Mouse (Mus musculus) megakaryocyte, adult 5-6 weeks (primary cell): ENCODE data around the gene Katna1. TPM values are rescaled to one million over a fixed set of nuclear protein-coding genes. Genes with fewer than 3 reads are reported as not detected.

ENCODE experiments used
- ATAC-seq: 2 replicates; pipeline ENCODE4 v1.8.0; 2016; ENCODE audit warnings: mild to moderate bottlenecking, inconsistent platforms; ENCODE audit not compliant: poor library complexity, severe bottlenecking
- total RNA-seq, 2 experiments: library from RNA; stranded (forward) in 1 of 2; stranded (reverse) in 1 of 2; fragments of 153-499, 151-499 nt in 1 of 2; fragments of 221-1000, 200-1000 nt in 1 of 2; gene quantifications; 2 replicates each; pipeline versions ENCODE4 v1.2.3 to v1.2.4; 2015 to 2017

Gene Katna1
- total RNA-seq, 2 experiments from 2014 or later, result 48.8 to 90.5 TPM

- ATAC-seq, result no peak
Observed at GRCm38 (mm10) chr10:7778361-7778760, 52.6 kb downstream of the Katna1 start.

- no peak for ATAC-seq
Observed at GRCm38 (mm10) chr10:7779751-7780237, 54.0 kb downstream of the Katna1 start.

GRCm38 (mm10) chr10:7780238-7781176 is 54.7 kb downstream of the Katna1 start:
- peak; percentile 99 for ATAC-seq

DNA sequence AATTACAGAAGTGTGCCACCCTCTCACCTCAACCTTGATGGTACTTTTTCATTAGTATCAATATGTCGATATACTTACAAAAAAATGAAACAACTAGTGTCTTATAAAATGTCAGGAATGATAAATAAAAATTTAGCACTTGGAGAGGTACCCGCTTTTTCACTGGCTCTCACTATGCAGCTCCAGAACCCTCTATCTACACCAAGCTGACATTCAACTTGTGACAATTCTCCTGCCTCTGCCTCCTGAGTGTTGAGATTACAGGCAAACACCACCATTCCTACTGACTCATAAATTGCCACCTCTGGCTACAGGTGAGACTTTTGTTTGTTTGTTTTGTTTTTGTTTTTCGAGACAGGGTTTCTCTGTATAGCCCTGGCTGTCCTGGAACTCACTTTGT is 55.4 kb downstream of the Katna1 start:
- ATAC-seq, result 0 out of 2 replicates have a peak, but pooled peaks have one; percentile 4

GRCm38 (mm10) chr10:7787319-7787718 is 61.5 kb downstream of the Katna1 start:
- no peak for ATAC-seq

- peak; percentile 25; the same call in 1 of the 2 replicates for ATAC-seq
Observed at GRCm38 (mm10) chr10:7792254-7792750, 66.5 kb downstream of the Katna1 start.

- peak; percentile 100 for ATAC-seq
Observed at GRCm38 (mm10) chr10:7792751-7793385, 67.1 kb downstream of the Katna1 start, which contains the start of the genes Ginm1 and Ppil4. TSS of gene Ginm1 (minus strand) at chr10:7792824. TSS of gene Ppil4 (plus strand) at chr10:7792891.

GRCm38 (mm10) chr10:7801258-7801657 is 75.5 kb downstream of the Katna1 start:
- no peak for ATAC-seq

- peak; percentile 80 for ATAC-seq
Observed at GRCm38 (mm10) chr10:7802519-7803140, 76.8 kb downstream of the Katna1 start.

- peak; percentile 87 for ATAC-seq
Observed at GRCm38 (mm10) chr10:7809937-7810336, 84.1 kb downstream of the Katna1 start.

Other genes starting within 250 kb of the Katna1 start
- gene Lrp11, start 136.2 kb upstream of the Katna1 start, total RNA-seq (2015), result 0.13 and 0.27 TPM in 2 replicates
- gene Lrp11, start 136.2 kb upstream of the Katna1 start, total RNA-seq (2017), result 0.26 and 2.2 TPM in 2 replicates
- 12.3 and 20.3 TPM in 2 replicates for gene Nup43, start 58.5 kb upstream of the Katna1 start, total RNA-seq (2015)
- 9.9 and 10.1 TPM in 2 replicates for gene Nup43, start 58.5 kb upstream of the Katna1 start, total RNA-seq (2017)
- gene Pcmt1, start 44.9 kb upstream of the Katna1 start, total RNA-seq (2015), result 73.3 and 73.6 TPM in 2 replicates
- gene Pcmt1, start 44.9 kb upstream of the Katna1 start, total RNA-seq (2017), result 49.9 and 66.4 TPM in 2 replicates
- 20.1 and 20.2 TPM in 2 replicates for gene Lats1, start 44.8 kb upstream of the Katna1 start, total RNA-seq (2015)
- 12.6 and 16.4 TPM in 2 replicates for gene Lats1, start 44.8 kb upstream of the Katna1 start, total RNA-seq (2017)
- gene Ginm1, start 66.8 kb downstream of the Katna1 start, total RNA-seq (2015), result 47.8 and 54.0 TPM in 2 replicates
- 58.8 and 74.6 TPM in 2 replicates for gene Ginm1, start 66.8 kb downstream of the Katna1 start, total RNA-seq (2017)
- 36.4 and 39.4 TPM in 2 replicates for gene Ppil4, start 66.9 kb downstream of the Katna1 start, total RNA-seq (2015)
- 73.5 and 79.8 TPM in 2 replicates for gene Ppil4, start 66.9 kb downstream of the Katna1 start, total RNA-seq (2017)
- gene Zc3h12d, start 106.5 kb downstream of the Katna1 start, total RNA-seq (2015), result 5.3 and 7.3 TPM in 2 replicates
- 9.3 and 11.3 TPM in 2 replicates for gene Zc3h12d, start 106.5 kb downstream of the Katna1 start, total RNA-seq (2017)
- 290 and 301 TPM in 2 replicates for gene Tab2, start 230.2 kb downstream of the Katna1 start, total RNA-seq (2015)
- gene Tab2, start 230.2 kb downstream of the Katna1 start, total RNA-seq (2017), result 105 and 120 TPM in 2 replicates